Mouse (Mus musculus): Measurements from ENCODE around the gene Elovl2. TPM values are rescaled to one million over a fixed set of nuclear protein-coding genes. Genes with fewer than 3 reads are reported as not detected.
A peak's percentile ranks its signal among the peaks of the same experiment; 100 is the strongest.

Elovl2 gene
- polyA plus RNA-seq, 1 experiment from 2014 or later = 8.0 TPM

- Histone ChIP-seq H3K4me1 (no peaks in the 10 kb centered on the region), H3K4me2 (no peak overlapping the region), H3K36me3 (no peaks in the 10 kb centered on the region), H3K9me3 (no peaks in the 10 kb centered on the region), H3K4me3 (replicated peaks) (no peak overlapping the region), H3K27me3 (replicated peaks) (no peaks in the 10 kb centered on the region), H3K9ac (no peak overlapping the region), H3K27ac (no peak overlapping the region)
- WGBS = 84% methylated on average over 15 of the region's 15 CpGs
- ATAC-seq (ENCODE audit: insufficient read depth, low FRiP score, low read depth) = peak; percentile 44; the same call in 1 of the 2 replicates
Measured at GRCm38 (mm10) chr13:41232209-41232608, 12.0 kb upstream of the Elovl2 start.

GRCm38 (mm10) chr13:41231389-41231983, 11.3 kb upstream of the Elovl2 start:
- H3K4me1 ChIP-seq = no peaks in the 10 kb centered on the region
- H3K9me3 ChIP-seq = no peaks in the 10 kb centered on the region
- H3K27me3 ChIP-seq (replicated peaks) = no peaks in the 10 kb centered on the region
- no peak overlapping the region for H3K4me2 ChIP-seq
- ATAC-seq (ENCODE audit: insufficient read depth, low FRiP score, low read depth) = no peak
- no peaks in the 10 kb centered on the region for H3K36me3 ChIP-seq
- no peak overlapping the region for H3K9ac ChIP-seq
- H3K4me3 ChIP-seq (replicated peaks) = no peak overlapping the region
- no peak overlapping the region for H3K27ac ChIP-seq
- WGBS = 81% methylated on average over 12 of the region's 12 CpGs

- 80% methylated on average over 5 of the region's 5 CpGs for WGBS
- Histone ChIP-seq H3K36me3 (no peaks in the 10 kb centered on the region), H3K9me3 (no peaks in the 10 kb centered on the region), H3K4me2 (no peak overlapping the region), H3K9ac (no peak overlapping the region), H3K27ac (no peak overlapping the region), H3K27me3 (replicated peaks) (no peaks in the 10 kb centered on the region), H3K4me1 (no peaks in the 10 kb centered on the region), H3K4me3 (replicated peaks) (no peak overlapping the region)
- no peak for ATAC-seq (ENCODE audit: insufficient read depth, low FRiP score, low read depth)
Measured at GRCm38 (mm10) chr13:41230256-41230655, 10.1 kb upstream of the Elovl2 start.

GRCm38 (mm10) chr13:41228060-41228459, 7.9 kb upstream of the Elovl2 start:
- Histone ChIP-seq H3K4me1 (no peaks in the 10 kb centered on the region), H3K4me3 (replicated peaks) (no peak overlapping the region), H3K27me3 (replicated peaks) (no peaks in the 10 kb centered on the region), H3K36me3 (no peaks in the 10 kb centered on the region), H3K9ac (no peak overlapping the region), H3K4me2 (no peak overlapping the region), H3K9me3 (no peaks in the 10 kb centered on the region), H3K27ac (no peak overlapping the region)
- 84% methylated on average over 5 of the region's 5 CpGs for WGBS
- ATAC-seq (ENCODE audit: insufficient read depth, low FRiP score, low read depth) = no peak

- no peak for ATAC-seq (ENCODE audit: insufficient read depth, low FRiP score, low read depth)
- no peaks in the 10 kb centered on the region for H3K4me1 ChIP-seq
- no peaks in the 10 kb centered on the region for H3K9me3 ChIP-seq
- no peak overlapping the region for H3K27ac ChIP-seq
- no peak overlapping the region for H3K4me2 ChIP-seq
- H3K9ac ChIP-seq = no peak overlapping the region
- H3K36me3 ChIP-seq = no peaks in the 10 kb centered on the region
- H3K4me3 ChIP-seq (replicated peaks) = no peak overlapping the region
- no peaks in the 10 kb centered on the region for H3K27me3 ChIP-seq (replicated peaks)
- WGBS = 43% methylated on average over 5 of the region's 5 CpGs
Measured at GRCm38 (mm10) chr13:41226513-41226912, 6.3 kb upstream of the Elovl2 start.

- no peak overlapping the region for H3K27ac ChIP-seq
- peak overlapping the region; percentile 79 for H3K4me2 ChIP-seq
- no peak overlapping the region for H3K9ac ChIP-seq
- peaks cover 7% of the 10 kb centered on the region; the same call in 1 of the 2 replicates for H3K4me1 ChIP-seq
- H3K27me3 ChIP-seq (replicated peaks) = no peaks in the 10 kb centered on the region
- ATAC-seq (ENCODE audit: insufficient read depth, low FRiP score, low read depth) = peak; percentile 52; the same call in 1 of the 2 replicates
- H3K4me3 ChIP-seq (replicated peaks) = peak overlapping the region; percentile 58
- H3K36me3 ChIP-seq = no peaks in the 10 kb centered on the region
- WGBS = 3% methylated on average over 35 of the region's 39 CpGs
- no peaks in the 10 kb centered on the region for H3K9me3 ChIP-seq
Measured at GRCm38 (mm10) chr13:41219687-41220303, 410 bp downstream of the Elovl2 start.

- 40% methylated on average over 1 of the region's 1 CpGs for WGBS
- no peaks in the 10 kb centered on the region for H3K27me3 ChIP-seq (replicated peaks)
- H3K9ac ChIP-seq = no peak overlapping the region
- ATAC-seq (ENCODE audit: insufficient read depth, low FRiP score, low read depth) = no peak
- H3K27ac ChIP-seq = no peak overlapping the region
- H3K4me3 ChIP-seq (replicated peaks) = no peak overlapping the region
- H3K36me3 ChIP-seq = no peaks in the 10 kb centered on the region
- H3K9me3 ChIP-seq = no peaks in the 10 kb centered on the region
- H3K4me1 ChIP-seq = peaks cover 7% of the 10 kb centered on the region; the same call in 1 of the 2 replicates
- peak overlapping the region; percentile 79; the same call in 1 of the 2 replicates for H3K4me2 ChIP-seq
Measured at GRCm38 (mm10) chr13:41219056-41219455, 1.1 kb downstream of the Elovl2 start.

GRCm38 (mm10) chr13:41216236-41216635, 4.0 kb downstream of the Elovl2 start:
- no peak overlapping the region for H3K27ac ChIP-seq
- 79% methylated on average over 3 of the region's 3 CpGs for WGBS

GRCm38 (mm10) chr13:41215669-41216068, 4.5 kb downstream of the Elovl2 start:
- H3K27me3 ChIP-seq (replicated peaks) = no peaks in the 10 kb centered on the region
- ATAC-seq (ENCODE audit: insufficient read depth, low FRiP score, low read depth) = no peak
- peaks cover 7% of the 10 kb centered on the region for H3K4me1 ChIP-seq
- no peak overlapping the region for H3K4me3 ChIP-seq (replicated peaks)
- 71% methylated on average over 6 of the region's 6 CpGs for WGBS
- H3K9me3 ChIP-seq = no peaks in the 10 kb centered on the region
- H3K27ac ChIP-seq = no peak overlapping the region
- no peak overlapping the region for H3K9ac ChIP-seq
- no peaks in the 10 kb centered on the region for H3K36me3 ChIP-seq
- H3K4me2 ChIP-seq = no peak overlapping the region

More at GRCm38 (mm10) chr13:41216236-41216635, 4.0 kb downstream of the Elovl2 start:
- no peak for ATAC-seq (ENCODE audit: insufficient read depth, low FRiP score, low read depth)
- Histone ChIP-seq H3K4me2 (no peak overlapping the region), H3K9me3 (no peaks in the 10 kb centered on the region), H3K36me3 (no peaks in the 10 kb centered on the region), H3K4me1 (peaks cover 7% of the 10 kb centered on the region), H3K4me3 (replicated peaks) (no peak overlapping the region), H3K9ac (no peak overlapping the region), H3K27me3 (replicated peaks) (no peaks in the 10 kb centered on the region)

GRCm38 (mm10) chr13:41212558-41213322, 7.5 kb downstream of the Elovl2 start:
- no peak for ATAC-seq (ENCODE audit: insufficient read depth, low FRiP score, low read depth)
- WGBS = 47% methylated on average over 6 of the region's 6 CpGs
- Histone ChIP-seq H3K27ac (no peak overlapping the region; the same call in 1 of the 2 replicates), H3K4me3 (replicated peaks) (no peak overlapping the region), H3K27me3 (replicated peaks) (no peaks in the 10 kb centered on the region), H3K4me2 (no peak overlapping the region), H3K9me3 (no peaks in the 10 kb centered on the region), H3K9ac (no peak overlapping the region), H3K36me3 (no peaks in the 10 kb centered on the region), H3K4me1 (no peaks in the 10 kb centered on the region; the same call in 1 of the 2 replicates)

GRCm38 (mm10) chr13:41211276-41211675, 8.9 kb downstream of the Elovl2 start:
- Histone ChIP-seq H3K9ac (no peak overlapping the region), H3K4me1 (no peaks in the 10 kb centered on the region; the same call in 1 of the 2 replicates), H3K4me3 (replicated peaks) (no peak overlapping the region), H3K27me3 (replicated peaks) (no peaks in the 10 kb centered on the region), H3K36me3 (no peaks in the 10 kb centered on the region), H3K4me2 (no peak overlapping the region), H3K9me3 (no peaks in the 10 kb centered on the region), H3K27ac (no peak overlapping the region)
- no peak for ATAC-seq (ENCODE audit: insufficient read depth, low FRiP score, low read depth)
- 62% methylated on average over 4 of the region's 4 CpGs for WGBS

- Histone ChIP-seq H3K4me1 (no peaks in the 10 kb centered on the region), H3K27ac (no peak overlapping the region), H3K27me3 (replicated peaks) (no peaks in the 10 kb centered on the region), H3K36me3 (no peaks in the 10 kb centered on the region), H3K9ac (no peak overlapping the region), H3K9me3 (no peaks in the 10 kb centered on the region), H3K4me2 (no peak overlapping the region), H3K4me3 (replicated peaks) (no peak overlapping the region)
- no peak for ATAC-seq (ENCODE audit: insufficient read depth, low FRiP score, low read depth)
- WGBS = 81% methylated on average over 5 of the region's 5 CpGs
Measured at GRCm38 (mm10) chr13:41206241-41206640, 14.0 kb downstream of the Elovl2 start.

Data from stomach, embryonic 15.5 days (tissue).